Mouse (Mus musculus) adrenal gland, adult 8-10 months (tissue): ENCODE measurements around the gene Gm2237. TPM values are rescaled to one million over a fixed set of nuclear protein-coding genes. Genes with fewer than 3 reads are reported as not detected.
A peak's percentile ranks its signal among the peaks of the same experiment; 100 is the strongest.
"Not testable (repeated sequence)": the region's sequence is repeated elsewhere in the genome, so short reads cannot be mapped to it uniquely, and the experiment has no call there.

ENCODE experiments used
- DNase-seq: peaks from one replicate; pipeline ENCODE4 v3.0.0; 2022
- total RNA-seq, 4 experiments: library from RNA; stranded (reverse); gene quantifications; 2 replicates each; pipeline ENCODE4 v1.2.4; 2022

Gene Gm2237
- 1 to 10 TPM in 2 of 4 experiments, under 1 TPM in 2; 0.42 to 1.4 (median 0.84) TPM for total RNA-seq

DNA sequence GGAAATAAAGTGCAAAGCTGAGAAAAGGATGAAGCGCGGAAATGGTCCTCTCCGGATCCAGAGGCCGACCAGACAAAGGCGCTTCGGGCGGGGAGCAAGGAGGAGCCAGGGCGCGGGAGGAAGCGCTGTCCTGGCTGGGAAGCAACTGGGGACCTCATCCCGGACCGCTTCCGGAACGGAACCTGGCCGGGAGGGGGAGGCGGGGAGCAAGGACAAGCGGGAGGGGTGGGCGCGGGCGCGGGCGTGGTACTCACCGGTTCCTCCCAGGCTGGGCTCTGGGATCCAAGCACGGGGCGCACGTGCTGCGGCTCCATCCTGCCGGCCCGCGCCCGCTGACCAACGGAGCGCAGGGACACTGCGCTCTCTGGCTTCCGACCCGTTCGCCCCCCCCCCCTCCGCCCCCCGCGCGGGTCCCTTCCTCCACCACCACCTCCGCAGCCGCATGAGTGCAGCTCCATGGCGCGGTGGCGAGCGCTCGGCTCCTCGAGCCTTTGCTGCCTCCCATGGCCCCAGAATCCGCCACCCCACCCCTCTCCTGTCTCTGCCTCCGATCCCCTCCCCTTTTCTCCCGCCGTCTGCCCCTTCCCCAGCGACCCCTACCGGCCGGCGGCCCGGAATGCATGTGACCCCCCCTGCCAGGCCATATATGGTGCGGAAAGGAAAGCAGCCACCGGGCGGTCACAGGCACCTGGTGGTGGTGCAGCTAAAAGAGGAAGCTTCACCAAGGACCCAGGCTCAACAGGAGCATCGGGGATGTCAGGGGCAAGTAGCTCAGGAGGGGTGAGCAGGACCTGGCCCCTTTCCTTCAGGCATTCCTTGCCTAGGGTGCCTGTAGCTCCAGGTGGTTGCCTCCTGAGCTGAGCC is at the start of gene Gm2237:
Gene Gm2237 (minus strand): TSS at position 332 of the 864 bp plus-strand sequence.
- DNase-seq, result peak; percentile 11

DNA sequence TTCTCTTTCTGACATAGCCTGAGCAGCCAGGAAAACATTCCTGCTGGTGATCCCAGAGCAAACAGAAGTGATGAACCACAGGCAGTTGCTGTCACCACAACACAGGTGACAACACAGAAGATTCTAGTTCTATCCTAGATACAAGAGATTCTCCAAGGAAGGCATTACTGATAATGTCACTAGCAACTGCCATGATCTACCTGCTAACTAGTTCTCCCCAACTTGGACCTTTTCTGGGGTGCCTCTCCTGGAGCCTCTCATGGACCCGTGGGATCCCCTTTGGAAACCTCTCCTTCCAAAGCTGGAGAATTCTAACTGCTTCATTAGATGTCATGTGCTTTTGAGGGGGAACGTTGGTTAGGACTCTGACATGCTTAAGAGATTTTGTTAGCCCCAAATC is 17.5 kb upstream of the Gm2237 start, which contains the start of gene Gm5458:
Gene Gm5458 (minus strand): TSS at position 101 of the 400 bp plus-strand sequence.
- DNase-seq, result not testable (repeated sequence)

DNA sequence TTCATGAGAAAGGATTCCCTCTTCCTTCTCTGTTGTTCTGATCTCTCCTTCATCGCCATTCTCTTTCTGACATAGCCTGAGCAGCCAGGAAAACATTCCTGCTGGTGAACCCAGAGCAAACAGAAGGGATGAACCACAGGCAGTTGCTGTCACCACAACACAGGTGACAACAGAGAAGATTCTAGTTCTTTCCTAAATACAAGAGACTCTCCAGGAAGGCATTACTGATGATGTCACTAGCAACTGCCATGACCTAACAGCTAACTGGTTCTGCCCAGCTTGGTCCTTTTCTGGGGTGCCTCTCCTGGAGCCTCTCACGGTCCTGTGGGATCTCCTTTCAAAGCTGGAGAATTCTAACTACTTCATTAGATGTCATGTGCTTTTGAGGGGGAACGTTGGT is 35.1 kb downstream of the Gm2237 start, which contains the start of gene Gm2244:
Gene Gm2244 (minus strand): TSS at position 101 of the 400 bp plus-strand sequence.
- DNase-seq, result not testable (repeated sequence)

Other genes starting within 250 kb of the Gm2237 start
- 1 to 10 TPM in 1 of 4 experiments, under 1 TPM in 1, not detected in 2; 0.67 to 1.2 TPM for gene Gm21738, start 166.2 kb downstream of the Gm2237 start, total RNA-seq
- not detected for gene Gm2244, start 35.2 kb downstream of the Gm2237 start, total RNA-seq
- gene Gm5458, start 17.4 kb upstream of the Gm2237 start, total RNA-seq, result not detected
- 10 to 100 TPM; 12.2 to 21.4 (median 17.3) TPM for gene Nid2, start 166.1 kb upstream of the Gm2237 start, total RNA-seq
- gene Rtraf, start 238.7 kb upstream of the Gm2237 start, total RNA-seq, result 10 to 100 TPM; 73.4 to 76.8 (median 75.6) TPM